9 mouse cellular contexts compared by ENCODE assay signal in the genomic region with DNA sequence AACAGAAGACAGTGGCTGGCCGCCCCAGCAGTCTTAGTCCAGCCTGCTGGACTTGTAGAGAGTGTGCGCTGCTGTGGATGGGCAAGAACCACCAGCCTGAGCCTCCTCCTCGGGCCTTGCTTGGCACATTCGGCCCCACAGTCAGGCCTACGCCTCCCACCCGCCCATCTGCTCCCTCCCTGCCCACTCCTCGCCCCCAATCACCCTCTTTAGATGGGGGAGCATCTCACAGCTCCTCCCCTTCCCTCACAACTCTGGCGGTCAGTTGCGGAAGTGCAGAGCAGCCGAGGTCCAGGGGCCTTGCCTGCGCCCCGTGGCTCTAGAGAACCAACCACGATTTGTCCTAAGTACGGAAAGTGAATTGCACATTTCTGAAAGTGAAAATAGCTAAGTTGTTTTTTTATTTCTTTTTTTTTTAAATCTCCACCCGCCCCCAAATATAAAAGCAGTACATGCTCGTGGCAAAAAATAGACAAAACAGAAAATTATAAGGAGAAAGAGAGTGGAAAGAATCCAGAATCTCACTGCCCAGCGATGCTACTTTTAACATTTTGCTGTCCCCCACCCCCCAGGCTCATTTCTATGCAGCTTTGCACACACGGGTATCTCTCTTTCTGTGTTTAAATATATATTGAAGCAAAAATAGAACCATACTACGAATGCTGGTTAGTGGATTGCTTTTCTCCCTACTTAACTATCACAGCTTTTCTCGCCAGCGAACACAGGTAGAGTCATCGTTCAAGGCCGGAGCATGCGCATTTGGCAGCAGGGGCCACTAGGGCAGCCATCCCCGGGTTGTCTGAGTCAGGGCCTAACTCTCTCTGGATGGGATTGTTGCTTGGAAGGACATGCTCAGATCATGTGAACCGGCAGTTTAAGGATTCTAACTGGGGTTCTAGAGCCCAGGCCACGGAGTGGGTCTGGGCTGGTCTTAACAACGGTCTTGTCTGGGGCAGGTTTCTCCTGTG. TPM values are rescaled to one million over a fixed set of nuclear protein-coding genes. Genes with fewer than 3 reads are reported as not detected.
DNase-seq lines count a peak whose midpoint lies in the region; ATAC-seq lines count a peak whose summit lies in the region.
"Had no signal": no experiment of that assay in that cellular context is flagged by ENCODE, and none has a peak within 500 bp of the region (broad histone marks: within the 10 kb centered on the region; RNA-seq: fewer than 3 reads in every experiment).

No protein-coding gene starts in this region.

- no peak overlapping the region for H3K27ac ChIP-seq in midbrain, embryonic 10.5 days (replicated peaks)
- no peak overlapping the region for H3K27ac ChIP-seq in midbrain, embryonic 16.5 days (ENCODE audit: low read length)
- H3K27ac ChIP-seq in kidney, embryonic 14.5 days (ENCODE audit: low read depth, low read length) = no peak overlapping the region

- WGBS in midbrain, embryonic 10.5 days = 73% methylated on average over 28 of the region's 28 CpGs
- WGBS in midbrain, embryonic 16.5 days = 76% methylated on average over 26 of the region's 28 CpGs
- WGBS in kidney, embryonic 14.5 days = 70% methylated on average over 28 of the region's 28 CpGs

- peak; percentile 24 for DNase-seq in gastrocnemius, postnatal 10 days
- no peak for DNase-seq in gastrocnemius, postnatal 36 days
- peak; percentile 36 for DNase-seq in midbrain, embryonic 10.5 days (ENCODE audit: low spot score)
- peak; percentile 59 for DNase-seq in heart, postnatal 4 days
- peak; percentile 30 to 36 for DNase-seq in right cerebral cortex, postnatal 36 days (ENCODE audit: low spot score in 2 of 2)
- DNase-seq in cerebellum, adult 8-10 months = no peak

- no peaks in the 10 kb centered on the region for H3K36me3 ChIP-seq in midbrain, embryonic 10.5 days
- H3K36me3 ChIP-seq in midbrain, embryonic 16.5 days (ENCODE audit: control insufficient read depth, insufficient read depth, low read length) = no peaks in the 10 kb centered on the region
- H3K36me3 ChIP-seq in kidney, embryonic 14.5 days (ENCODE audit: control insufficient read depth, insufficient read depth, low read length) = no peaks in the 10 kb centered on the region
- H3K36me3 ChIP-seq: neural tube, embryonic 13.5 days had no signal

- no peak overlapping the region for H3K9ac ChIP-seq in midbrain, embryonic 16.5 days (ENCODE audit: low read depth, low read length)
- H3K9ac ChIP-seq in kidney, embryonic 14.5 days (ENCODE audit: low read depth, low read length) = no peak overlapping the region
- H3K9ac ChIP-seq: neural tube, embryonic 13.5 days had no signal

- H3K4me1 ChIP-seq in midbrain, embryonic 10.5 days = no peaks in the 10 kb centered on the region
- H3K4me1 ChIP-seq in midbrain, embryonic 16.5 days (ENCODE audit: control insufficient read depth, insufficient read depth, low read length) = no peaks in the 10 kb centered on the region
- H3K4me1 ChIP-seq in kidney, embryonic 14.5 days (ENCODE audit: control insufficient read depth, insufficient read depth, low read length) = peaks cover 4% of the 10 kb centered on the region; the same call in 1 of the 2 replicates

- H3K4me2 ChIP-seq in midbrain, embryonic 16.5 days (ENCODE audit: low read length) = no peak overlapping the region
- H3K4me2 ChIP-seq in kidney, embryonic 14.5 days (replicated peaks; ENCODE audit: low read depth, low read length) = no peak overlapping the region
- H3K4me2 ChIP-seq: neural tube, embryonic 13.5 days had no signal

- H3K9me3 ChIP-seq in midbrain, embryonic 10.5 days (replicated peaks) = no peaks in the 10 kb centered on the region; the same call in 1 of the 2 replicates
- H3K9me3 ChIP-seq in midbrain, embryonic 16.5 days (replicated peaks; ENCODE audit: control insufficient read depth, low read length, poor library complexity, severe bottlenecking) = peaks cover 6% of the 10 kb centered on the region; the same call in 1 of the 2 replicates
- H3K9me3 ChIP-seq in kidney, embryonic 14.5 days (ENCODE audit: control insufficient read depth, low read length) = no peaks in the 10 kb centered on the region
- H3K9me3 ChIP-seq: neural tube, embryonic 13.5 days had no signal

- no peak for ATAC-seq in midbrain, embryonic 16.5 days
- ATAC-seq in kidney, embryonic 14.5 days (ENCODE audit: low FRiP score, low TSS enrichment) = no peak

- peaks cover 20% of the 10 kb centered on the region for H3K27me3 ChIP-seq in midbrain, embryonic 10.5 days (ENCODE audit: low read depth, poor library complexity, severe bottlenecking)
- H3K27me3 ChIP-seq in midbrain, embryonic 16.5 days (ENCODE audit: control insufficient read depth, insufficient read depth, low read depth, low read length) = no peaks in the 10 kb centered on the region
- 0 out of 2 replicates have a peak, but pooled peaks cover 5% of the 10 kb centered on the region for H3K27me3 ChIP-seq in kidney, embryonic 14.5 days (ENCODE audit: control insufficient read depth, insufficient read depth, low read length)

- intact Hi-C loops in gastrocnemius, postnatal 36 days (cut with DNase I) = no loop called here

- no peak overlapping the region for H3K4me3 ChIP-seq in midbrain, embryonic 10.5 days
- H3K4me3 ChIP-seq in midbrain, embryonic 16.5 days (ENCODE audit: low read depth, low read length) = no peak overlapping the region
- no peak overlapping the region for H3K4me3 ChIP-seq in kidney, embryonic 14.5 days (ENCODE audit: low read length)
- H3K4me3 ChIP-seq: neural tube, embryonic 13.5 days had no signal

RNA-seq across cellular contexts. Expression of gene Pmepa1, which starts 24.6 kb away (rescaled TPM):
- total RNA-seq in gastrocnemius, postnatal 10 days (2021) = 10 to 100 TPM; 15.8 to 19.8 TPM
- total RNA-seq in gastrocnemius, postnatal 36 days (2021) = 10 to 100 TPM; 14.7 to 21.8 TPM
- polyA plus RNA-seq in midbrain, embryonic 10.5 days (2016; fragmentation: Nextera tagmentation; extraction: Ambion mirVana) = 1.2 and 2.0 TPM in 2 replicates
- 3.4 and 4.5 TPM in 2 replicates for polyA plus RNA-seq in midbrain, embryonic 16.5 days (2015; fragmentation: Nextera tagmentation; extraction: Ambion mirVana)
- total RNA-seq in heart, postnatal 4 days (2021) = 10 to 100 TPM; 53.5 to 57.3 TPM
- 4.9 and 5.8 TPM in 2 replicates for polyA plus RNA-seq in kidney, embryonic 14.5 days (2014; fragmentation: Nextera tagmentation; extraction: Ambion mirVana)

Comparison
In these comparisons a context has a peak if more than half of its experiments do, and no peak if none do; other contexts are left out.
1. DNase-seq: peak in gastrocnemius, postnatal 10 days (single experiment), midbrain, embryonic 10.5 days (single experiment), heart, postnatal 4 days (single experiment) and right cerebral cortex, postnatal 36 days (2 of 2); none in gastrocnemius, postnatal 36 days (0 of 2) and cerebellum, adult 8-10 months (single experiment).